Mouse (Mus musculus): ENCODE data around the gene Zar1l.

Zar1l gene

DNA sequence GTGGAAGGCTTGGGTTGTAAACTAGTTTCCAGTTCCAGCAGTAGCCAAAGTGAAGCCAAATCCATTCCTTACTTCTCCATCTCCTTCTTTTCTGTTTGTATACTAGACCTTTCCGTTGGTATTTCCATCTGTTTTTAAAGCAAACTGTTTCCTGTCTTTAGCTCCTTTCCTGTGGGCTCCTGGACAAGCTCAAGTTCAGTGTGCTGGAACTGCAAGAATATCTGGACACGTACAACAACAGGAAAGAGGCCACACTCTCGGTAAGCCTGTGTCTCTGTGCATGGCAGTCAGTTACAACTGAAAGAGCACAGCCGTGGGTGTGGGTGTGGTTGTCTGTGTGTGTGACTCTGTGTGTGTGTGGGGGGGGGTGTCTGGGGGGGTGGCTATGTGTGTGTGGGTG is 39.4 kb downstream of the Zar1l start:
- no peak for DNase-seq

DNA sequence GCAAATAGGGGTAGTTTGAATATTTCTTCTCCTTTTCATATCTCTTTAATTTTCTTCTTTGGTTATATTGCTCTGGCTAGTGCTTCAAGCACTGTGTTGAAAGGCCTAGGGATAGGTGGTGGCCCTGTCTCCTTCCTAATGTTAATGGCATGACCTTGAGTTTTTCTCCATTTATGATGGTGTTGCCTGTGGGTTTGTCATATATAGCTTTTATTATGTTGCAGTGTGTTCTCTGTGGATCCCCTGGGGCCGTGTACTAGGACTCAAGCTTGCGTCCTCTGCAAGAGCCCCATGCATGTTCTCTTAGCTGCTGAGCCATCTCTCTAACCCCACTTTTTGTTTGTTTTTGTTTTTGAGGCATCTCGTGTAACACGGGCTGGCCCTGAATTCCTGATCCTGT is 40.6 kb downstream of the Zar1l start:
- DNase-seq, result no peak

DNA sequence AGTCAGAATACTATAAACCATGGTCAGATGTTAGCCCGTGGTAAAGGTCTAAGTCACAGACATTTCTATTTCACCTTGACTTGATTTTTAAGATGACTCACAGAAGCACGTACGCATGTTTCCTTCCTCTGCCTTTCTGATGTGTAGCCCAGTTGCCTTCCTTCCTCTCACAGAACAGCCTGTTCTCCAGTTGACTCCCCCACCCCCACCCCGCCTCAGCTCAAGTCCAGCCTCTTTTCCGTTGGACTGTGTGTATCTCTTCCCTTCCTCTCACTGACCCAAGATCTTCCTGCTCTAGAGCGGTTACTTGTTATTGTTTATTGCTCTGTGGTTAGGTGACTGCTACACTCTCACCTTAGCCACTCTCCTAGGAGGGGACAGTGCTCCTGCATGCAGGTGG is 49.5 kb downstream of the Zar1l start:
- DNase-seq, result peak; percentile 30 to 48

DNA sequence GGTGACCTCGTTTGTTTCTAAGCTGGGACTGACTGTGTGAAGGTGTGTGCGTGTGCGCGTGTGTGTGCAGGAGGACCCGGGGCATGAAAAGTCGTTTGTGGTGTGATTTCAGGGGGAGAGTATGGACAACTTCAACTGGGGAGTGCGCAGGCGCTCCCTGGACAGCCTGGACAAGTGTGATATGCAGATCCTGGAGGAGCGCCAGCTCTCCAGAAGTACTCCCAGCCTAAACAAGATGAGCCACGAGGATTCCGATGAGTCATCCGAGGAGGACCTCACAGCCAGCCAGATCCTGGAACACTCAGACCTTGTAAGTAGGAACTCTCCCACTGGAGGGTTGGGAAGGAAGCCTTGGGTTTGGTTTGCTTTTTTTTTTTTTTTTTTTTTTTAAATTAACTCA is 51.8 kb downstream of the Zar1l start:
- DNase-seq, result peak; percentile 79 to 84

DNA sequence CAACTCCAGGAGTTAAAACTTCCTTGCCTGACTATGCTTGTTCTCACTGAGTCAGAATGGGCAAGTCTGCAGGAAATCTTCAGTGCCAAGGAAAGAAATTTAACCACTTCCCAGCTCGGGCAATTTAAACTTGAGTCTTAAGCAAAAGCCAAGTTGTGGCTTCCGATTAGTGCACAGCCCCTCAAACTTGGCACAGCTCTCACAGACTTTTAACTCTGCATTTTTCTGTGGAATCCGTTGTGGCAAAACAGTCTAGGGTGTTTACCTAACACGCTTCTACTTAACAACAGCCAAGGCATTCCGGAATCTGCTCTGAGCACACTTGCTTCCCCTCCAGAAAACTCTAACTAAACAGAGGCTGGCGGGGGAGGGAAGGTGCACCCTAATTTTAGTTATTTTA is 52.7 kb downstream of the Zar1l start:
- no peak for DNase-seq

DNA sequence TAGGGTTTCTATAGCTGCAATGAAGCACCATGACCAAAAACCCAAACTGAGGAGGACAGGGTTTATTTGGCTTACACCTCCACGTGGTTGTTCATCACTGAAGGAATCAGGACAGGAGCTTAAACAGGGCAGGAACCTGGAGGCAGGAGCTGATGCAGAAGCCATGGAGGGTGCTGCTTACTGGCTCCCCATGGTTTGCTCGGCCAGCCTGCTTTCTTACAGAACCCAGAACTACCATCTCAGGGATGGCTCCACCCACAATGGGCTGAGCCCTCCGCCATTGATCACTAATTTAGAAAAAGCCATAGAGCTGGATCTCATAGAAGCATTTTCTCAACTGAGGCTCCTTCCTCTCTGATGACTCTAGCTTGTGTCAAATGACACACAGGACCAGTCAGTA is 53.2 kb downstream of the Zar1l start:
- no peak for DNase-seq

DNA sequence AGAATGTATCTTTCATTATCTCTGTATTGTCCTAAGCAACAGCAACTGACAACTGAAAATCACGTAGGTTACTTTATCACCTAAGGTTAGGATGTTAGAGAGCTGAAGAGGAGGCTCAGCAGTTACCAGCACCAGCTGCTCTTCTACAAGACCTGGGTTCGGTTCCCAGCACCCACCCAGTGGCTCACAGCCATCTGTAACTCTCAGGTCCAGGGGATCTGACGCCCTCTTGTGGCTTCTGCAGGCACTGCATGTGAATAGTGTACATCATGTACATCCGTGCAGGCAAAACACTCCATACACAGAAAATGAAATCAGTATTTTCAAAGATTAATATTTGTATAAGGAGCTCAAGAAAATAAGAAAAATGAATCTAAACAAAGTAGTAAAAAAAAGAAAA is 58.2 kb downstream of the Zar1l start:
- no peak for DNase-seq

DNA sequence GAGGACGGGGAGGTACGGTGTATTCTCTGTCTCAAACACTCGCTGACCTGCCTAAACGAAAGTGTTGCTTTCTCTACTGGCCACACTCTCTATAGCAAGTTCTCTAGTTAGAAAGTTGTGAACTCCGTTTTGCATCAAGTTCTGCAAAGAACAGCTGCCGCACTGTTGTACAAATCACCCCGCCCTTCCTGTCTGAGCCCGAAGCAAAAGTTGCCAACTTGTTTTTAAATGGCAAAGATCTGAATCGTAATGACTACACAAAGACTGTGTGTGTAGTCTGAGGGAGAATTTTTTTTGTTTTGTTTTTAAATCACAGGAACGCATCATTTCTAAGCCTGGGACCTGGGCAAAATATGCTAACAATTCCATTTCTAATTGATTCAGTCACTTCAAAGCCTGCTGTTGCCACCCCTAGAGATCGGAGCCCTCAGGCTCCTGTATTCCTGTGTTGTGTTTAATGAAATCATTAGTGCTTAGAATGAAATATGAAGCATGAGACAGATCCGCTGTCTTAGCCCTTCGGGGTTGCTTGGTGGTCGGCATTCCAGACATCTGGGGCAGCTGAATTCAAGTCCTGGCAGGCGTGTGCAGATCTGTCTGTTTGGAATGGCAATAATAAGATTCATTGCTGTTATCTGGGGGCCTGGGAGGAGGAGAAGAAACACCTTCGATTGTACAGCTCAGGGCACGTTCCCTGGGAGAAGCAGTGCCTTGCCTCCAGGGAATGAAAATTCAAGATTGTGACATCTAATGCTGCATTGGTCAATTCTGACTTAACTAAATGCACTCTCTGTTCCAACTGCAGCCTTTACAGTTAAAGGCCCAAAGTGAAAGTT is 59.8 kb downstream of the Zar1l start:
- peak in 1 of 2 experiments; percentile 16 for DNase-seq

DNA sequence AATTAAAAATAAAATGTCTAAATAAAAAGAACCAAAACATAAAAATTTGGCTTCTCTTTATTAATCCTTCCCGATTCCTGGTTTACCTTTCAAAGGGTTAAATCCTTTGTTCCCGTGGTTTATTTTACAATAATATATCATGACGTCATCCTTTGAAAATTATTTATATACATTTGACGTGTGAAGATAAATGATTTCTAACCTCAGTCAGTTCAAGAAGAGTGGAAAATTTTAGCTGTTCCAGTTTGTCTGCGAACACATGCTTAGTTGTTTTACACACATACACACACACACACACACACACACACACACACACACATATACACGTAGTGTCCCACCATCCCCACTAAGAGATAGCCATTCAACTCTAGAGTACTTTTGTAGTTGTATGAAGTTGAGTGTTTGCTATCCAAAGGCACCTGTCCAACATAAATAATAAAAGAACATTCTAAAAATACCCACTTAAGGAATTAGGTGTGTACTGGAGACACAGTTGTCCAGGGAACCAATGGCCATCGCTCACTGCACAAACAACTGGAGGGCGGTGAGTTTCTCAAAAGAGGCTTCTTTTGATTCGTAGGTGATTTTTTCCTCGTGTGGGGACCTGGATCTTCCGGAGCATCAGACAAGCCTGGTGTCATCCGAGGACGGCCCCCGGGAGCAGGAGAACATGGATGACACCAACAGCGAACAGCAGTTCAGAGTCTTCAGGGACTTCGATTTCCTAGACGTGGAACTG is 60.6 kb downstream of the Zar1l start:
- peak in 1 of 2 experiments; percentile 30 for DNase-seq

Measured in kidney, adult 8-10 months (tissue).